Mouse (Mus musculus) retina, embryonic 14.5 days (tissue): ENCODE data around the gene 6430548M08Rik.

Experiments used
- DNase-seq: peaks from one replicate; pipeline ENCODE4 v3.0.0-alpha.2; 2015; ENCODE audit warnings: low spot score

The 6430548M08Rik gene

DNA sequence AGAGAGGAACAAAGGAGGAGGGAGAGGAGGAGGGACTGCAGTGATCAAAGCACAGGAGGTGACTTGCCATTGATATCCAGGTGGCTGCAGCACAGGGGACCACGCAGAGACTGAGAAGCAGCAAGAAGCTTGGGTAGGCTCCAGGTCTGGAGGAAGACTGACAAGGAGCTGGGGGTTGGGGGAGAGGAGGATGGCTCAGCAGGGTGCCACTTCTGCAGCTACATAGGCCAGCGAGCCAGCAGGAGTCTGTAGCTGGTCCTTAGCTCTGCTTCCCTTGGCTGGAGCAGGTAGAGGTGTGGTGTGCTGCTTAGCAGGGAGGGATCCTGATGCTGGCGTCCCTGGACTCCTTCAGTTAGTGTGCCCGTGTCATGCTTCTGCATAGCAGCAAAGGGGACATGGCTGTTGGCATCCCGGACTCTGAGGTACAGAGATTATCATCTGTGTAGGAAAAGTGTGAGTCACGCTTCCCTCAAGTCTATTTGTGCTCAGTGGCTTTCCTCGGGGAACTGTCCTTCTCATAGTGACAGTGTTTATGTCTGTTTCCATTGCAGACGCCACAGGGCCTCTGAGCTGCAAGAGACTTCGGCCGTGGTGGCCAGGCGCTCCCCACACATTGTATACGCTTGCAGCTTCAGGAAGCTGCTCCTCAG lies 30.8 kb downstream of the 6430548M08Rik start:
- DNase-seq: no peak

DNA sequence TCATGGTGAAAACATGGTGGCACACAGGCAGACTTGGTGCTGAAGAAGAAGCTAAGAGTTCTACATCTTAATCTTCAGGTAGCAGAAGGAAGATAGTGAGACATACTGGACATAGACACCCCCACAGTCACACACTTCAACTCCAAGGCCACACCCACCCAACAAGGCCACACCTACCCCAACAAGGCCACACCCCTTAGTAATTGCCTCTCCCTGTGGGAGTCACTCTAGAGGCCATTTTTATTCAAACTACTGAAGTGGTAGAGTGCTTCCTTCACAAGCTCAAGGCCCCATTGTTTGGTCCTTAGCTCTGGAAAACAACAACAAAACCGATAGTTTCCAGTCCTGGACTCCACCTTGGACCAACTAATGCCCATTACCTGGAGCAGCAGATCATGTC lies 32.1 kb downstream of the 6430548M08Rik start:
- DNase-seq: no peak

DNA sequence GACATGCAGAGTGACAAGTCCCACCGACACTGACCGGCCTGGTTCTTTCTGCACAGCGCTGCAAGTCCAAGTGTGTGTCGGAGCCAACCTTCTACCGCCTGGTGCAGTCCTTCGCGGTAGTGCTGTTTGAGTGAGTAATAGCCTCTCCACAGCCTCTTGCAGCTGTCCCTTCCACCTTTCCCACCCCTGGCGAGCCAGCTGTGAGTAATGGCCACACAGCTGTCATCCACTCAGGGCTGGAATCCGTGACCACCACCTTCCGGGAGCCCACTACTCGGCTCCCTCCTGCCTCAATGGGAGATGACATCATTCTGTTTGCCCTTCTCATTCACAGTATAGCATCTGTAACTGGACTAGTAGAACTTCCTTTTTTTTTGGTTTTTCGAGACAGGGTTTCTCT lies 36.1 kb downstream of the 6430548M08Rik start:
- no peak for DNase-seq

DNA sequence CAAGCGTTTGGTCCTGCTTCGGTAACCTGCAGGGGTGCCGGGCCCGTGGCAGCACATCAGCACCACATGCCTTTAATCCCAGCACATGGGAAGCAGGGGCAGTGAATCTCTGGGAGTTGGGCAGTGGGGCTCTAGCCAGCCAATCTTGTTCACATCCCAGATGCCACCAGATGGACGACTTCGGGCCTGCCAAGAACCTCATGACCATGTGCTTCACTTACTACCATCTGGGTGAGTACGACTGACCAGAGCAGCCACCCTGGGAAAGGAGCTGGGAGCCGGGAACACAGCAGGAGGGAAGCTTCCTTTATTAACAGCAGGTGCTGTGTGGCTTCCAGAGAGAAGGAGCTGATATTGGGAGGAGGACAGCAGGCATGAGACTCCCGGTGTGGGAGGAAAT lies 37.2 kb downstream of the 6430548M08Rik start:
- DNase-seq: peak; percentile 35

DNA sequence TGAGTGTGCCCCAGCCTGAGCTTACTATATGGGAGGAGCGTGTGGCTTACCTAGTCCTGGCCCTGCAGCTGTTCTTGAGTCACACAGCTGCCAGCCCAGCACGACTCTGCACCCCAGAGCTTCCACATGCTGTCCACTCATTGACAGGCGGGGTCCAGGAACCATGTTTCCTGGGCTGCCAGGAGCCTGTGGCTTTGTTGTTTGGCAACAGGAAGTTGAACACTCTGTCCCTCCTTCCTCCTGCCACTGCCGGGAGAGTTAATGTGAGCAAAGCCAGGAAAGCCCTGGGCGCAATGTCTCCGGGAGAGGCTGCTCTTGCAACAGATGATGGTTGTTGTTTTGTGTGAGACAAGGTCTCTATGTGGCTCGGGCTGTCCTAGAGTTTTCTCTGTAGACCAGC lies 38.7 kb downstream of the 6430548M08Rik start:
- DNase-seq: no peak

DNA sequence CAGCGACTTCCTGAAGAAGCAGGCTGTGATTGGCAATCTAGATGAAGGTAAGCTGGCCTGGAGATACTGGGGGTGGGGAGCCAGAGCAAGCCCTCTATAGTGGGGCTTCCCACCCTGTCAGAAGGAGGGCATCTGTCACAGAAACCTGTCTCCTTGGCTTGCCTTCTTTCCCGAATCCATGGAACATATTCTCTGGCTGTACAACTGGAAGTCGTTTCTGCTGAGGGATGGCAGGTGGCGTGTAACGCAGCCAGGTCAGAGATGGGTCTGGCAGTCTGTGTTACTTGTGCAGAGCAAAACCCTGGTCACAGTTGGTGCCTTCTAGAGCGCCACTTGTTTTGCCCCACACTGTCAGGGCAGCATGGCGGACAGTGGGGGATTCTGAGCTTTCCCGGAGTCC lies 46.4 kb downstream of the 6430548M08Rik start:
- no peak for DNase-seq

DNA sequence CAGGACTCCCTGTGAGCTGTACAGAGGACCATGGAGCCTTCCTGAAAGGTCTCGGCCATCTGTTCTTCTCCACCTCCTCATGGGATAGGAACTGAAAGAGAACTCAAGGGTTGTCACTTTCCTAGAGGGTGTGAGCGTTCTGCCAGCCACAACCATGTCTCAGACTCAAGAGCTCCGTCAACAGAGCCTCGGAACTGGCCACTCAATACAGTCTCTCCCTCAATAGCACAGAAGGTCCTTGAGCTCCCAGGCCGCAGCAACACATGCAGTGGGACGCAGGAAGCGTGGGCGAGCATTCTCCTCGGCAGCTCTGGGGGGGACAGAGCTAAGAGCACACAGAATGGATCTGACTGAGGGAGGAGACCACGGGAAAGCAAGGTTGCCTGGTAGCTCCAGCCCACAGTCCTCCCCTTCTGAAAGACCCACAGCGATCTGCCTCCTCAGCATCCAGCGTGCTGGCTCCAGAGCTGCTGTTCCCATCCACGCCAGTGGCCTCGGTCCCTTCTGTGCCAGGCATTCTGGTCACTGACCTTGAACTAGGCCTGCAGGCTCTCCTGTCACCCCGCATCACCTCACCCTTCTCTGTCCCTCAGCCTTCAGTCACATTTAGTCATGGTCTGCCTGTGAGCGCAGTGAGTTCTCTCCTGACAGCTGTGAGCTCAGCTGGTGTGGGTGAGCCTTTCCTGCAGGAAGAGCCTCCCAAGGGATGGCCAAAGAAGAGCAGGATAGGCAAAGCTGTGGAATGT lies 47.9 kb downstream of the 6430548M08Rik start:
- DNase-seq: peak; percentile 55

DNA sequence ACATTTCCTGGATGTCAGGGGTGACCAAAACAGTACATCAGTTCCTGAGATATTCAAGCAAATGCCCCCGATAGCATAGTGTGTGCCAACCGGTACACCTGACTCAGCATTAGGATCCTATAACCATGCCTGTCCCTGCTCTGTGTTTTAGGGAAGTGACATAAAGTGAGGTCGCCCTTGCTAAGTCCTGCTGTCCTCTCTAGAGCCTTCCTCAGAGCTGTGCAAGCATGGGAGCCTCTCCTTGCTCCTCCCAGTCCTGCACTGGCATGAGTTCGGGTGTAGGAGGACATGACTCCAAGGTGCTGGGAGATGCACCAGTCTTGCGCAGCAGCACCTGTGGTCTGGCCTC lies 48.4 kb downstream of the 6430548M08Rik start:
- DNase-seq: no peak

DNA sequence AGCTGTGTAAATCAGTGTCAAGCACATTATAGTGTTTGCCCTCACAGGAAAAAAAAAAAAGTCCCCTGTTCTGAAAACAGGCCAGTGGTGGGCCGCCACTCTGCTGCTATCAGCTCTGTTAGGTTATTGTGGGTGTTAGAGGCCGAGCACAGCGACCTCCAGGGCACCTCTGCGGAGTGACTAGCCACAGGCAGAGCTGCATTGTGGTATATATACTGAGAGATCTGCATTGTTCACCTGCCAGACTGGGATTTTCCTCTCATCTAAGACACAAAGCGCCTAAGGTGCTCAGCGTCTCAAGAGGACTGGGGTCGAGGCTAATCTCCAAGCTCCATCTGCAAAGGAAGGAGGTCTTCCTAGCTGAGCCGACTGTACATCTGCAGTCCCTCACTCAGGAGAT lies 49.4 kb downstream of the 6430548M08Rik start:
- no peak for DNase-seq

DNA sequence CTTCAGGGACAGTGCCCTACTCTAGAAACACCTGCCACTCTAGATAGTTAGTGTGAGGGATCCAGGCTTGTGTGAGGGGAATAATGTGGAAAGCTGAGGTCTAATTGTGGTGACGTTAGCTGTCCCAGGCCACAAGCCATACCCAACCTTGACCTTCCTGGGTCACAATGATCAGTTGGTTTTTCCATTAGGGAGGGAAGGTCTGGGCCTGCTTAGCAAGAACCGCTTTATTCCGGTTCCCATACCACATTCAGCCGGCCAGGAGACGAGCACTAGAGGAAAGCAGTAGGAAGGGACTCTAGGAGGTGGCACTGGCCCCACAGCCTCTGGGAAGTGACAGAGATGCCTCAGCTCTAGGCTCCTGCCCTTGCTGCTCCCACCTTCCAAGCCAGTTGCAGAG lies 50.1 kb downstream of the 6430548M08Rik start:
- no peak for DNase-seq

DNA sequence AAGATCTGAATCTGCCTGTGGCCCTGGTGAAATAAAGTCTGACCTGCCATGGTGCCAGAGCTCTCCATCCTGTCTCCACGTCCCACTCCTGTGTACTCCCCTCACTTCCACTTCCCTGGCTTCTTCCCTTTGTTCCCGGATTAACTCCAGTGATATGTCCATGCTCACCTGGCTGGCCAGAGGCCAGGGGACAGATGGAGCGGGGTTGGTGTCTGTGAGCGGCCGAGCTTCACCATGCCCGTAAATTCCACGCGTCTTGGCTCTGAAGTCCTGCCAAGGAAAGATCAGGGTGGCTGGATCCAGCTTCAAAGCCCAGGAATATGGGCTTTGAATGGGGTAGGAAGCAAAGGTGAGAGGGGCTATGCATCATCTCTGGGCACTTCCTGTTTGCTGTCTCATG lies 53.2 kb downstream of the 6430548M08Rik start:
- no peak for DNase-seq

DNA sequence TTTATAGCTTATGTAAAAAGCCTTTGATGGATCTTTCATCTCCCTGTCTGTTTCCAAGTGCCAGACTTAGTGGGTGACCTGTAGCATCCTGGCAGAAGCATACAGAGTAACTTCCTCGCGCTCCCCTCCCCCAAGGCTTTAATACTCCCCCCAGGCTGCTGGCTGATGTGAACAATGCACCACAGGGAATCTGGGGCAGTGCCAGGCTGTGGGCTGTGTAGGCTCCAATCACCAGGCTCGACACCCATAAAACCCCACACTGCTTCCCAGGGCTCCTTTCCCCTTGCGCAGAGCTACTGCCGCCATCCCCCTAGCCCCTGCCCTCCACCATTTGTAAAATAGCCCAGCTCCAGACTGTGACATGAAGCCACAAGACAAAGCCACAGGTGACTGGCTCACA lies 53.9 kb downstream of the 6430548M08Rik start:
- DNase-seq: peak; percentile 45

DNA sequence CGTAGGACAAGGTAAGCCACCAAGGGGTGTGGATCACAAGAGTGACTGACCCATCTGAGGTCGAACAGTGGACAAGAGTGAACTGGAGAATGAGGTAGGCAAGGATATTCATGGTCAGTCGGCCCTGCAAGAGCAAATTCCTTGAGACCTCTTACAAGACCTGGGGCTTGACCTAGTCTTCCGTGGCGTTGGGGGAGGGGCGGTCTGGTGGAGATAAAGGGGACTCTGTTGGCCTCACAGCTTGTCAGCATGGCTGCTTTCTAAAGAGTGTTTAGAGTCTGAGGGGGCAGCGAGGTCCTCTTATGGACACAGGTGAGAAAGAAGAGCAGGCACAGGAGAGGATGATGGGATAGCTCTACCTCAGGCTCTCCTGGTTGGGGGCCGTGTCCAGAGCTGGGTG lies 55.2 kb downstream of the 6430548M08Rik start:
- DNase-seq: no peak

DNA sequence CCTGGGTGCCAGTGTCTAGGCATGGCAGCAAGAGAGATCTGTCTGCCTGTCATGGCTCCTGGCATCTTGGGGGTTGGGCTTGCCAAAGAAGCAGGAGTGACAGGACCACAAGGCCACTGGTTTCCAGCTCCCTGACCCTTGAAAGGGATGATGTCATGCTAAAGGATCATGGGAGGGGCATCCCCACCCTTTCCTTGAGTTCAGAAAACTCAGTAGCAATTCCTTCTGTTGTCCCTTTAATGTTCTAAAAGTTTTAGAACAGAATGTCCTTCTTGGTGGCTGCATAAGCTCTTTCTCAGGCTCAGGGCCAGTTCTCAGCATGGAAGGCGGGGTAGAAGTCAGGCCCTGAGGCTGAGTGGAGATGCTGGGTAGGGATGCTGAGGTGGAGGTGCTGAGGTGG lies 59.2 kb downstream of the 6430548M08Rik start:
- no peak for DNase-seq

DNA sequence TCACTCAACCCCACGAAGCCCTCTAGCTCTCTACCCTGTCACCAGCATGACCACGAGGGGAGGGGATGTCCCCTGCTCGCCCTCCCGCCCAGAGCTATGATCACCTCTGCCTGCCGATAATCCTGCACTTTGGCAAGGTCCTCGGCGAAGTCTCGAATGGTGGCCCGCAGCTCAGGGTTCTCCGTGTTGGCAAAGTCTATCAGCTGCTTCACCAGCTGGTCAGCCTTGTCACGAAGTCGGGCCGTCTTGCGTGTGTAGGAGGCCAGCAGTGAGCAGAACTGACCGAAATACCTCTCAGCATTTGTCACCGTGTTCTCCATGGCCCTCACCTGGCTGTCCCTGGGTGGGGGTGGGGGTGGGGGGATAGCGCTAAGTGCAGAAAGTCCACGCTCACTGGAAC lies 60.7 kb downstream of the 6430548M08Rik start:
- no peak for DNase-seq

DNA sequence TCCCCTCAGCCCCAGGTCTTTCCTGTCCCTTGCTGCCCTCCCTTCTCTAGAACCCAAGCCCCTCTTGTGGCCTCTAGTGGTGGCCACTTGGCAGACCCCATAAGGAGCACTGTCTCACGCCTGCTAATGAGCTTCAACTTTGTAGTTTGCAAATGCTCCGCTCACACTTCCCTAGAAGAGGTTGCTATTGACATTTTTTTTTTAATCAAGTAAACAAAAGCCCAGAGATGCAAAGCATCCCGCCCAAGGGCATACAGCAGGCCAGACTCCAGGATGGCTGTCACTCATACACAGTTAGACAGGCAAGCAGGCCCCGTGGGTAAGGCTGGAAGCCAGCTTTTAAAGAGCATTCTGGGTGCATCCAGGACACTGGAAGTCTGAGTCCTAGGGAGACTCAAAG lies 62.7 kb downstream of the 6430548M08Rik start:
- DNase-seq: peak; percentile 43

DNA sequence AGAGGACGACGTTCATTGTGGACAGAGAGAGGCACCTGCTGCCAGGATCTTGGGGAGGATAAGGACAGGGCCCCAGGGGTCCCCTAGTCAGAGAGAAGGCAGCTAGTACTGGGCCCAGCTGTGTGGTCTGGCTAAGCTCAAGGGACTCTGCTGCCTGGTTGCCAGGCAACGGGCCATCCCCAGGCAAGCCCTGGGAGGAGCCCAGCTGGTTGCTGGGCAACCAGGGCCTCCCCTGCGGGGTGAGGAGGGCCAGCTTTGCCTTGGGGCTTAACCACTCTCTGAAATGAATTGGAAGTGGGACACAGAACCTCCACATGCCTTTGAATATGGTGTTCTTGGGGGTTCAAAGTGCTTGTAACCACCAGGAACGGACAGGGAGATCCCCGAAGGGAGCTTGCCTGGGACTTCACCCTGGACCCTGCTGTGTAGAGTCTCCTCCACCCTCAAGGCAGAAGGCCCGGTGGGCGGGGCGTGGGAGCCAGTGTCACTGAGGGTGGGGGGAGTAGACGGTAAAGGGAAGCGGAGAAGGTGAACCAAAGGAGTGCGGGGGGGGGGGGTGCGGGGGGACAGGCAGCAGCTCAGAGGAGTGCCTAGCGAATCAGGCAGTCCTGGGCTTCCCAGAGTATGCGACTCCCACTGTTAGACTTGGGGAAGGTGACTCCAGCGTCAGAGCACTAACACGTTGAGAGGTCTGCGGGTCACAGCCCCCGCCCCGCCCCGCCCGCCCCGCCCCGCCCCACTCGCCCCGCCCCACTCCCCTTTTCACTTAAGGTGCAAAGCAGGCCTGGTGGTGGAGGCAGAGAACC lies 63.6 kb downstream of the 6430548M08Rik start, which contains the start of gene Fam92b:
Gene Fam92b (minus strand): TSS at position 149 of the 806 bp plus-strand sequence.
- DNase-seq: peak; percentile 94

DNA sequence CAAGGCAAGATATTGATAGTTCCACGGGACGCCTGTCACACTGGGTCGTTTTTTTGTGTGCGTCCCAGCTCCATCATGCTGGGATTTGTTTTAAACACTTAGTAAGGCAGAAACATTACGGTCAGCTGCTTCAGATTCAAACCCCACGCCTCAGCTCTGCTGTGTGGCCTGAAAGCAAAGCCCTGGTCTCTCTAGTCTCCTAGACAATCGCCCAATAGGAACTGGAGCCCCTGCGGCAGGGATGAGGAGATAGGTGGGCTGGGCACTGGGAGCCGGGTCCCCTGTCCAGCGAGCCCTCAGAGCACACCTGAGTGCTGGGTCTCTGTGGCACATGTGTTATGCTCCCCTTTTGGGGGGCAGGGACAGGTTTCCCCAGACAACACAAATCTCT lies 64.2 kb downstream of the 6430548M08Rik start:
- no peak for DNase-seq

DNA sequence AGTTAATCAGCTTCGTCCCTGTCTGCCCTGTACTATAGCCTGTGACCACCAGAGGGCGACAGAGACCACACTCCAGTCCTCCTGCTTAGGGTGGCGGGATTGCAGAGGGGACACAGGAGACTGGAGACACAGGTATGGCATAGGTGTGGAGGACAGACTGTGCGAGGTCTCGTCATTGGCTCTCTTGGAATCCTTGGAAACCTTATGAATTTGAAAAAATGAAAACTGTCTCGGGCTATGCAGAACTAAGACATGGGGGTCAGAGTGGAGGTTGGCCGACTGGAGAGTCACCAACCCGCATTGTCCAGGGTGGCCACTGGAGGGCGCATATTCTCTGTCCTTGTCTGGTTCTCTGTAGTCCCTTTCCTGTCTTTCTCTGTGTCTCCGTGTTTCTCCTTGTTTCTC lies 65.1 kb downstream of the 6430548M08Rik start:
- peak; percentile 97 for DNase-seq

DNA sequence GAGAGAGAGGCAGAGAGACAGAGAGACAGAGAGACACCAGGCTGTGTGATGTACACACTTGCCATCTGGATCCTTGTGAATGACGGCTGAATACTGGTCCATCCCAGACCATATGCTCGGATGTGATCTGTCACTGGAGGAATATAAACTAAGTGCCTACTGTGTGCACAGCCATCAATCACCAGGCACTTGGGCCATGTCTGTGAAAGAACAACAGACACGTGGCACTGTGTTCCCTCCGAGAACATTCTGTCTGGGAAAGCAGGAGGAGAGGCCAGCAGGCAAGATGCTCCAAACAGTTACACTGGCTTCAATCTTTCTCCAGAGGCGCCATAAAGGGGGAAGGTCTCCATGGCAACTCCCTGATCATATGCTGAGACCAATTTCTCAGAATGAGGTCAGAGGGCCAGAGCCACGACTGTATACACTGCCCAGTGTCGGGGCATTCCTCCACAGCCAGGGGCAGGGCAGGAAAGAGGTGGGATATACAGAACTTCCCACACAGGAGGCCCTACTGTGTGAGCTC lies 66.6 kb downstream of the 6430548M08Rik start:
- DNase-seq: peak; percentile 74

DNA sequence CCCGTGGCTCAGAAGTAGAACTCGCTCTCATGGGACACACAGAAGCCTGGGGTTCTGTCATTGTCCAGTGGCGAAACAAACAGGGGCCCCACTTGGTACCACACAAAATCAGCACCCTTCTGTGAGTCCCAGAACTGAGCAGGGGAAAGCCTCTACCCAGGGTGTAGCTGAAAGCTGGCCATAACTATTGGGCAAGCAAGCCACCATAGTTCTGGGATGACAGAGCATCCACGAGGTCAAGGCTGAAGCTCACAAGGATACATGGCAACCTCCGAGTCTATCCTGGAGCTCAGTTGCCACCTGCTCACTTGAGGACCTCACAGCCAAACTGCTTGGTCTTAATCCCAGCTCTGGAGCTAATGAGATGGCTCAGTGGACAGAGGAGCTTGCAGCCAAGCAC lies 67.3 kb downstream of the 6430548M08Rik start:
- DNase-seq: no peak

DNA sequence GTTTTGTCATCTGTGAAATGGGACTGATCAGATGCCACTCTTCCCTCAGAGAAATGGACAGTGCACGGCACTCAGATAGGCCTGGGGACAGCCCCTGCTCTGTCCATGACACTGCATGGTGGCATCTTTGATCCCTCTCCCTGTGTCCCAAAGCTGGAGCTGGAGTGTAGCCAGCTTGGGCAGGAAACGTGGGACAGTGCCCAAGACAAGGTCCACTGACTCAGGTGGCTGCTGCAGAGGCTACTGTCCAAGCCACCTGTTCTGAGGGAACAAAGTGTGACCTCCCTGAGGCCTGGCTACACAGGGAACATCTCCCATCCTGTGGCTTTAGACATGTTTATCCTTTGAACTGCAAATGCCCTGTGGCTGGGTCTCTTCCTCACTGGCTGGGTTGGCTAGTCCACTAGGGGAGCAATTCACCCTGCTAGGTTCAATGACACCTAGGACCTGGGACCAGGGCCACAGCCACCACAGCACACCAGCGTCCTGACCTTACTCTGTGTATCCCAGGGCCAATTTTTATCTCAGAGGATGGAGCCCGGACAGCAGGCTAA lies 68.0 kb downstream of the 6430548M08Rik start:
- DNase-seq: no peak
